Mouse (Mus musculus) spleen, adult 2 months (tissue): Measurements from ENCODE around the gene Etl4. TPM values are rescaled to one million over a fixed set of nuclear protein-coding genes. Genes with fewer than 3 reads are reported as not detected.

Source experiments
- DNase-seq, 2 experiments: peaks; one replicate each; pipeline versions ENCODE4 v3.0.0 to v3.0.0-alpha.2; 2012 to 2021; ENCODE audit warnings: low spot score in 2 of 2, low read depth in 1 of 2
- H3K27ac ChIP-seq: fragments of 200-500 bp; 2 replicates; pipeline ENCODE4 v1.5.1; 2012; ENCODE audit warnings: low read length, inconsistent platforms; ENCODE audit not compliant: insufficient read depth
- H3K27me3 ChIP-seq: fragments of 200-500 bp; 2 replicates; pipeline ENCODE4 v1.6.1; 2012; ENCODE audit warnings: mild to moderate bottlenecking, moderate library complexity, low read length, inconsistent platforms; ENCODE audit not compliant: control insufficient read depth, insufficient read depth
- H3K36me3 ChIP-seq: fragments of 200-500 bp; 2 replicates; pipeline ENCODE4 v1.6.1; 2012; ENCODE audit warnings: mild to moderate bottlenecking, low read length, inconsistent platforms; ENCODE audit not compliant: control insufficient read depth, insufficient read depth
- H3K4me1 ChIP-seq: fragments of 200-500 bp; 2 replicates; pipeline ENCODE4 v1.6.1; 2011; ENCODE audit warnings: inconsistent platforms; ENCODE audit not compliant: control insufficient read depth, insufficient read depth, insufficient read length
- H3K4me3 ChIP-seq: fragments of 200-500 bp; 2 replicates; pipeline ENCODE4 v1.5.1; 2011; ENCODE audit warnings: mild to moderate bottlenecking, inconsistent platforms; ENCODE audit not compliant: insufficient read depth, insufficient read length; ENCODE audit errors: extremely low read depth
- CTCF ChIP-seq: fragments of 200-500 bp; IDR thresholded peaks from 2 replicates; pipeline ENCODE4 v1.5.1; 2011; ENCODE audit warnings: mild to moderate bottlenecking, inconsistent platforms; ENCODE audit not compliant: insufficient read depth, insufficient read length, insufficient replicate concordance; ENCODE audit errors: extremely low read depth
- POLR2A ChIP-seq: fragments of 200-500 bp; IDR thresholded peaks from 2 replicates; pipeline ENCODE4 v1.6.1; 2011; ENCODE audit warnings: low read depth, low read length, inconsistent platforms
- WGBS: fragments of 180-500 bp; shearing (Covaris S2); methylation state at CpG from one replicate; pipeline ENCODE4 v1.1.7; 2018; 5-methylcytosine and 5-hydroxymethylcytosine counted together
- polyA plus RNA-seq: library from polyadenylated mRNA; depleted of rRNA; stranded (reverse); fragments of >200 nt; gene quantifications from 2 replicates; pipeline ENCODE4 v1.2.3, GENCODE M21; 2012

Etl4 gene
- polyA plus RNA-seq, 1 experiment: 5.3 TPM

GRCm38 (mm10) chr2:20776171-20776704 lies 866.7 kb downstream of the Etl4 start:
- H3K27ac ChIP-seq: no peak overlapping the region
- H3K27me3 ChIP-seq: no peaks in the 10 kb centered on the region
- 79% methylated on average over 6 of the region's 6 CpGs for WGBS
- H3K36me3 ChIP-seq: no peaks in the 10 kb centered on the region
- TF ChIP-seq CTCF: no peak
- TF ChIP-seq POLR2A: no peak
- no peak for DNase-seq
- H3K4me1 ChIP-seq: no peaks in the 10 kb centered on the region
- no peak overlapping the region for H3K4me3 ChIP-seq

- WGBS: 81% methylated on average over 6 of the region's 6 CpGs
- no peak for DNase-seq
- H3K27ac ChIP-seq: no peak overlapping the region
- no peaks in the 10 kb centered on the region for H3K36me3 ChIP-seq
- no peak for TF ChIP-seq POLR2A
- no peak for TF ChIP-seq CTCF
- H3K4me3 ChIP-seq: no peak overlapping the region
- H3K27me3 ChIP-seq: no peaks in the 10 kb centered on the region
- H3K4me1 ChIP-seq: no peaks in the 10 kb centered on the region
Observed at GRCm38 (mm10) chr2:20777931-20778330, 868.4 kb downstream of the Etl4 start.

GRCm38 (mm10) chr2:20779484-20780381 lies 870.2 kb downstream of the Etl4 start:
- Histone ChIP-seq H3K4me3 (no peak overlapping the region), H3K27ac (no peak overlapping the region), H3K27me3 (no peaks in the 10 kb centered on the region), H3K4me1 (no peaks in the 10 kb centered on the region), H3K36me3 (no peaks in the 10 kb centered on the region)
- TF ChIP-seq POLR2A (no peak), CTCF (peak; percentile 42; the same call in 1 of the 2 replicates)
- DNase-seq: no peak
- WGBS: 45% methylated on average over 6 of the region's 6 CpGs

- Histone ChIP-seq H3K4me3 (no peak overlapping the region), H3K36me3 (no peaks in the 10 kb centered on the region), H3K4me1 (no peaks in the 10 kb centered on the region), H3K27me3 (no peaks in the 10 kb centered on the region), H3K27ac (no peak overlapping the region)
- WGBS: 88% methylated on average over 8 of the region's 8 CpGs
- TF ChIP-seq POLR2A (no peak), CTCF (no peak)
- DNase-seq: no peak
Observed at GRCm38 (mm10) chr2:20801236-20801890, 891.8 kb downstream of the Etl4 start.

GRCm38 (mm10) chr2:20811506-20811905 lies 901.9 kb downstream of the Etl4 start:
- no peak overlapping the region for H3K4me3 ChIP-seq
- TF ChIP-seq POLR2A (no peak), CTCF (no peak)
- H3K36me3 ChIP-seq: no peaks in the 10 kb centered on the region
- no peak for DNase-seq
- no peaks in the 10 kb centered on the region for H3K4me1 ChIP-seq
- no peak overlapping the region for H3K27ac ChIP-seq
- WGBS: 90% methylated on average over 8 of the region's 8 CpGs
- no peaks in the 10 kb centered on the region for H3K27me3 ChIP-seq

GRCm38 (mm10) chr2:20813986-20814385 lies 904.4 kb downstream of the Etl4 start:
- WGBS: 91% methylated on average over 2 of the region's 2 CpGs
- H3K4me1 ChIP-seq: no peaks in the 10 kb centered on the region
- DNase-seq: no peak
- H3K27ac ChIP-seq: no peak overlapping the region
- no peak overlapping the region for H3K4me3 ChIP-seq
- TF ChIP-seq POLR2A (no peak), CTCF (no peak)
- no peaks in the 10 kb centered on the region for H3K36me3 ChIP-seq
- H3K27me3 ChIP-seq: no peaks in the 10 kb centered on the region

GRCm38 (mm10) chr2:20818226-20818625 lies 908.6 kb downstream of the Etl4 start:
- DNase-seq: no peak
- no peak overlapping the region for H3K4me3 ChIP-seq
- H3K27ac ChIP-seq: no peak overlapping the region
- WGBS: 81% methylated on average over 7 of the region's 7 CpGs
- H3K36me3 ChIP-seq: no peaks in the 10 kb centered on the region
- H3K27me3 ChIP-seq: no peaks in the 10 kb centered on the region
- no peaks in the 10 kb centered on the region for H3K4me1 ChIP-seq
- no peak for TF ChIP-seq POLR2A
- TF ChIP-seq CTCF: no peak
